Mouse (Mus musculus): ENCODE data around the gene Pde4d.

GRCm38 (mm10) chr13:109539371-109539770, 1089.6 kb downstream of the Pde4d start:
- TF ChIP-seq CTCF (IDR thresholded peaks at IDR 0.05; ENCODE audit: control insufficient read depth, insufficient read depth, insufficient read length) (no peak), FOSL1 (IDR thresholded peaks at IDR 0.05; ENCODE audit: insufficient read depth, low read length, poor library complexity, severe bottlenecking) (no peak), MAX (IDR thresholded peaks at IDR 0.05) (no peak)
